Mouse (Mus musculus) 416B (cell line): ENCODE data around the gene Eid1.

ENCODE experiments used
- DNase-seq: peaks from one replicate; pipeline ENCODE4 v3.0.0; 2011; ENCODE audit warnings: low read depth

The Eid1 gene

GRCm38 (mm10) chr2:125667721-125668120 is 5.2 kb upstream of the Eid1 start:
- no peak for DNase-seq

- DNase-seq, result peak; percentile 52
These were observed 2.0 kb upstream of the Eid1 start for GRCm38 (mm10) chr2:125670846-125671245.

DNA sequence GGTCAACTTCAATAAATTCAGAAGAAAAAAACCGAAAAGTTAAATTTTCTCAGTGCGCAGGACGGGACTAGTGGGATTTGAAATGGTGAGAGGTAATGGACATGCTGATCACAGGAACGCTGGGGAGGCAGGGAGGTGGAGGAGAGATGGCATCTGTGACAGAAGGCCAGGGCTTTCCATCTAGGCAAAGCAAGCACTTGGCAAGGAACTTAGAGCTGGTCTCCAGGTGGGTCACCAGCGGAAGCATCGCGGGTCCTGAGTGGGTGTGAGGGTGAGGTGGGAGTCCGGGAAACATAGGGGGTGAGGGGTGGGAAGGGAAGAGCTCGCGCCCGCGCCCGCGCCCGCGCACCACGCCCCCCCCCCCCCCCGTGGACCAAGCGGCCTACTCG is 333 bp upstream of the Eid1 start:
- DNase-seq, result no peak

DNA sequence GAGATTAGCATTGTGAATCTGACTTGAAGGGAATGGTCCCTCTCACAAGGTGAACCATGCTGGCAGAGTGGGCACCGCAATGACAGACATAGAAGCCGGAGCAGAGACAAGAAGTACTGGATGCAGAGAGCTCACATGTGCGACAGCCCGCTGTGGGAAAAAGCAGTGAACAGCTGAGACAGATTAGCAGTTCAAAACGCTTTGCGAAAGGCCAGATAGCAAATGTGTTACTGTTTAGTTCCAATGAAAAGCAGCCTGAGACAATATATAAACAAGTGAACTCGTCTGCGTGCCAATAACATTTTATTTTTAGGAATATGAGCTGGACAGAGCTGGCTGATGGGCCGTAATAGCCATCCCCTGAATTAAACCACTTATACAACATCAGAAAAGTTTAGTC is 8.9 kb downstream of the Eid1 start:
- no peak for DNase-seq

DNA sequence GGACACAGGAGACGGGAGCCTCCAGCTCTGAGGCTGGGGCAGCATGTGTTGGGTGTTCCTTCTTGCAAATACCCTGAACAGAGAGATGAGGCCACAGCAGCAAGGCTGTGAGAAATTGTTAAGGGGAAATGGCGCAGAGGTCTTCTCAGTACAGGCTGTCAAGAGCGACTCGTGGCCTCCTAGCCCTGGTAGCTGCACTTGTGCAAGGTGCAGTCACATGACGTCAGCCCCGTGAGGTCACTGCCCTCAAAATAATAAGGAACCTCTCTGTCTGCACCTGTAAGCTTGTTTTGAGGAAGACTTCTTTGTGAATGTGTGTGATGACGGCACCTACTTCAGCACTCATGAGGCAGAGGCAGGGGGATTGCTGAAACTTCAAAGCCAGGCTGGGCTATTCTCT is 11.0 kb downstream of the Eid1 start:
- peak; percentile 24 for DNase-seq

- no peak for DNase-seq
These were observed 11.9 kb downstream of the Eid1 start for GRCm38 (mm10) chr2:125684559-125685440.

DNA sequence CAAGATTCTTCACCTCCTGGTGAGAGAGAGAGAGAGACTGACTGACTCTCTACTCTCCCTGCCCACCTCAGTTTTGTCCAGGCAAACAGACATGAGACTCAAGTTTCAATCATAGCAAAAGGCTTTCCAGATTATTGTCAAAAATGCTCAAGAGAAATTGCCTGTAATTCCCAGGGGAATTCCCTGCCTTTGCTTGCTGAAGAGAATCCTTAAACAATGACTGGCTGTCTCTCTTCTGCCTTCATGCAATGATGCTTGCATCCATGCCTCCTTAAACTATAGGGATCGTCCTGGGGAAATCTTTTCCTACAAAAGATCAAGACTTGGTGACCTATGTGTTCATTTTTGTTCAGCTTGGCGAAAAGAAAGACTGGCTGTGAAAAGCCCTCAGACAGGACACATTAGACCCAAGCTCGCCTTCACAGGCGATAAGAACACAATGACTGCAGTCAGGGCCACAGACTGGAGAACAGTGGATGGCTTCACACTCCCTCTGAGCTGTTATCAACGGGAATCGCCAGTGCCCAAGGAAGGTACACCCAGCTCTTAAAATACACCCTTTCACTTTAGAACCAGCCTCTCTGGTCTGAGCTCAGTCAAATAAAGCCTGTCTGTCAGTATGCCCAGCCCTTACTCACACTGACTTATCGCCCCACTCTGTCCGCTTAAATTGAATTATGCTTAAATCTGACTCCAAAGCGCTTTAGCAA is 12.7 kb downstream of the Eid1 start:
- DNase-seq, result no peak

DNA sequence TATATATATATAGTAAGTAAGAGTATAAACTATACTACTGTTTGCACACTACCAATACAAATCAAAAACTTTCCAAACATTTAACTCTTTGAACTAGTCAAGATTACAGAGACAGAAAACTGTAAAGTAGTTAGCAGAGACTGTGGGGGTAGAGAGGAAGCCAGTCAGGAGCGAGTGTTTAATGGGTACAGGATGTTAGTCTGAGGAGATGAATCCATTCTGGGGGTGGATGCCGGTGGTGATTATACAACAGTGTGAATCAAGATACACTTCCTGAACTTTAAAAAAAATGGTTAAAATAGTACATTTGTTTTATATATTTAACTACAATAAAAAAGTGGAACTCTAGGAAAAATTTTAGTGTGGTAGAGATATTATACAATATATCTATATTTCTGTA is 19.1 kb downstream of the Eid1 start:
- no peak for DNase-seq

DNA sequence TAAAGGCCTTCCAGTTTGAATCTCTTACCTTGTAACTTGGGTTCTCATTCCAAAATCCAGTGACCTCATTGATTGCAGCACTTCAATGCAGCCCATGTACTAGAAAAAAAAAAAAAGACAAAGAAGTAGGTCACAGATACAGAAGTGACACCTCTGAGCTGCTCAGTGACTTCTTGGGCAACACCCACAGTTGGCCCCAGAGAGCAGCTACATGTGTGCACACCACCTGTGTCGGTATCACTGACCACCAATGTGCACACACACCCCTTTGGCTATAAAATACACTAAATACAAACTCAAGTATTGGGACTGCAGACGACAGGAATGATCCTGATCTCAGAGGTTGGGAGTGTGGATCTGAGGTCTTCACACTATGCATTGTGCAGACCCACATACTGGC is 21.9 kb downstream of the Eid1 start:
- DNase-seq, result no peak

- DNase-seq, result no peak
These were observed 23.3 kb downstream of the Eid1 start for GRCm38 (mm10) chr2:125696219-125696618.

DNA sequence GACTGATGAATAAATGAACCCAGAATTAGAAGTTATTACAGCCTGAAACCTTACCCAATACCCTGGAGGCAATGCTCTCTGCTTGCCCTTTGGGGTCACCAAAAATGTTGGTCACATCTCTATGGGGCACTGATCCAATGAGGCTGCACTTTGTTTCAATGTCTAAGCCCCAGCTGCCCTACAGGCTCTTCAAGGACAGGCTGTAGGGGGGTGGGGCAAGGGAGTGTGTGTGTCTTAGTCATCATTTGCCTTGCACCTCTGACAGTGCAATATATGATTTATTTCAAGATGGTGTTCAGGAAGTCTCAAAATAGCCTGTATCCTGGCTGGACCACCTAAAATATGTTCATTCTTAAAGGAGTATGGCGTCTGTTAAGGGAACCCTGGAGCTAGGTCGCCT is 28.7 kb downstream of the Eid1 start:
- peak; percentile 49 for DNase-seq

DNA sequence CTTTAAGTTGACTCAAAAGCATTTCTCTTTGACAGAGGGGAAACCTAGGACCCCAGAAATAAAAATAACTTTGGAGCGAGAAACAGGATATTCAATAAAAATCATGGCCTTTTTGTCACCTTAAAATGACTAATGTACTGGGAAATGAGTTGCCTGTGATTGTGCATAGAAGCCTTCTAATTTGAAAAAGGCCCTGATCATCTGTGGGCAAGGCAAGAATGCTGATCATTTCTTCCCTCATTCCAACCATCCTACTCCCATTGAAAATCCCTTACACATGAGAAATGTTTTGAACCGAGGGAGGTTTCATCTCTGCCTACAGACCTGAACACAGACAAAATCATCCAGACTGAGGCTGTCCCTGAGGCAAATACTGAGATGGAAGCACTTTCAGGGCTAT is 30.0 kb downstream of the Eid1 start:
- no peak for DNase-seq

DNA sequence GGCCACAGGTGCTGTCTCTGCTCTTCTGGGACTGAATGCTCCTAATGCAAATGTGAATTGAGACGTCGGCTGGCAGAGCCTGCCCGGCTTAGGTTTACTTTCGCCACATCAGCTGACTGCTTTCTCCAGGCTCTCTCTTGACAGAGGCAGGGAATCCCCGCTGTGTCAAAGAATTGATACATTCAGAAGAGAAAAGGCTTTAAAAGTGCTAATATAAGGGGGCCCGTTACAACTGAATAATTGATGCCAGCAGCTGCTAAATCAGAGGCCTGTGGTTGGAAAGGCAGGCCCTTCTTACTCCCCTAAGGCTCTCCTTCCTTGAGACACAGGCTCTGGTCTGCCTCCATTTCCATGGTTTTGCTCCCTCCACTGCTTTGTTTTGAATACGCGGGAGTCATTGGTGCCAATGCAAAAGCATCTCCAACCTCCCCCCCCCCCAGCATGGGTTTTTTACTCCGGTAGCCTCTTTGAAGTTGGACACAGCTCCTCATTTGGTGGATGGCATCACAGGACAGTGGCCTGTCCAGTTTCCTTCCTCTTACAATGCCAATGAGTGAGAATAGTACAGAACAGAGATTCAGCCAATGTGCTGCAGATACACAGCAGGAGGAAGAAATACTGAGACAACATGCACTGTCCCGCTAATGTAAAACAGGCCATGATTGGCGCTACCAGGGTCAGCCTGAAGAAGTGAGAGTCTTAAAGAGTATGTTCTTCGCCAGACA is 32.2 kb downstream of the Eid1 start:
- DNase-seq, result no peak

DNA sequence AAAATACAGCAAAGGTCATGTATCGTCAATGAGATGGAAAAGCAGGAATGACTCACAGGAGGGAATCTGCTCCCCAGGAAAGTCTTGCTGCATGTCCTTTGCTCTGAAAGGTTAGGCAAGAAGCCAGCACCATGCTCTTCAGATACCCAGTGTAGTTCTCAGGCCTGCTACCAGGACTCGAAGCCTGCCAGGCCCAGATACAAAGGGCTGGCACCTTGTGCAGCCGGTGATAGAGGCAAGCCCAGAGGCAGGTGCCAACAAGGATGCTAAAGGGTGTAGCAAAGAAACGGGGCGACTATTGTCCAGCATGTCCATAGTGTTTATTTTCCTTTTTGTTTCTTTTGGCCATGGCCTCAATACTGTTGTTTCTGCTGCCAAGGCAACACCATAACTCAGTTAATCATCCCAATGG is 33.6 kb downstream of the Eid1 start:
- no peak for DNase-seq

- no peak for DNase-seq
These were observed 43.7 kb downstream of the Eid1 start for GRCm38 (mm10) chr2:125716599-125716998.

DNA sequence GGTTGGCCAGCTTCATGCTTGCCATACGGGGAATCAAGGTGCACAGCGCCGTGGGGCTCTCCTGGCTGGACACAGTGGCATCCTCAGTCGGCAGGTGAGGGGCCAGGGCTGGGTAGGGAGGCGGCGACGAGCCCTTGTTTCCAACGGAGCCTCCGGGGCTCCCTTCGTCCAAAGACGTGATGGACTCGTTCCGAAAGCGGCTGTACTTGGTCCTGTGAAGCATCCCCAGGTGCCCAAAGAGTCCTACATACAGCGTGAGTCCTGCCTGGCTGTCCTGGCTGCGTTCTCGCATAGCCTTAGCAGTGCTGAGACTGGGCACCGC is 50.2 kb downstream of the Eid1 start:
- DNase-seq, result no peak

GRCm38 (mm10) chr2:125723408-125724085 is 50.7 kb downstream of the Eid1 start:
- peak; percentile 59 for DNase-seq

- peak; percentile 68 for DNase-seq
These were observed 51.2 kb downstream of the Eid1 start, which contains the start of gene Shc4 for GRCm38 (mm10) chr2:125724086-125724430. TSS of gene Shc4 (minus strand) at chr2:125724148.
